Mouse (Mus musculus): Measurements from ENCODE around the gene Eaf2.

Gene Eaf2

GRCm38 (mm10) chr16:36770191-36770771 lies 104.5 kb downstream of the Eaf2 start:
- ATAC-seq (ENCODE audit: low TSS enrichment): no peak

GRCm38 (mm10) chr16:36751979-36752378 lies 122.8 kb downstream of the Eaf2 start:
- ATAC-seq (ENCODE audit: low TSS enrichment): no peak

- no peak for ATAC-seq (ENCODE audit: low TSS enrichment)
Observed at GRCm38 (mm10) chr16:36747767-36748166, 127.0 kb downstream of the Eaf2 start.

- ATAC-seq (ENCODE audit: low TSS enrichment): no peak
Observed at GRCm38 (mm10) chr16:36747068-36747467, 127.7 kb downstream of the Eaf2 start.

- ATAC-seq (ENCODE audit: low TSS enrichment): no peak
Observed at GRCm38 (mm10) chr16:36743580-36743979, 131.2 kb downstream of the Eaf2 start.

All from frontal cortex, adult (tissue).